Mouse (Mus musculus): ENCODE measurements around the gene Spaca4. TPM values are rescaled to one million over a fixed set of nuclear protein-coding genes. Genes with fewer than 3 reads are reported as not detected.
A peak's percentile ranks its signal among the peaks of the same experiment; 100 is the strongest.

Gene Spaca4
- polyA plus RNA-seq, 1 experiment: not detected

GRCm38 (mm10) chr7:45714630-45715089 lies 11.0 kb downstream of the Spaca4 start:
- 11% methylated on average over 14 of the region's 14 CpGs for whole genome bisulfite sequencing
- Histone ChIP-seq H3K4me1 (ENCODE audit: control insufficient read depth, insufficient read depth, insufficient read length) (peaks cover 5% of the 10 kb centered on the region; the same call in 1 of the 2 replicates), H3K27me3 (ENCODE audit: control insufficient read depth, insufficient read depth, low read length) (no peaks in the 10 kb centered on the region), H3K27ac (ENCODE audit: insufficient read depth, low read length) (peak overlapping the region; percentile 41), H3K4me3 (ENCODE audit: extremely low read depth, insufficient read depth, insufficient read length) (peak overlapping the region; percentile 83), H3K36me3 (ENCODE audit: control insufficient read depth, insufficient read depth, low read length) (peaks cover 32% of the 10 kb centered on the region)
- DNase-seq (ENCODE audit: low read depth in 1 of 2, low spot score in 2 of 2): no peak
- TF ChIP-seq POLR2A (IDR thresholded peaks at IDR 0.05; ENCODE audit: low read depth, low read length): no peak

- DNase-seq (ENCODE audit: low read depth in 1 of 2, low spot score in 2 of 2): no peak
- no peak overlapping the region for H3K27ac ChIP-seq (ENCODE audit: insufficient read depth, low read length)
- H3K4me3 ChIP-seq (ENCODE audit: extremely low read depth, insufficient read depth, insufficient read length): no peak overlapping the region
- H3K36me3 ChIP-seq (ENCODE audit: control insufficient read depth, insufficient read depth, low read length): peaks cover 29% of the 10 kb centered on the region
- no peak for TF ChIP-seq CTCF (IDR thresholded peaks at IDR 0.05; ENCODE audit: extremely low read depth, insufficient read depth, insufficient read length, insufficient replicate concordance)
- no peak for TF ChIP-seq POLR2A (IDR thresholded peaks at IDR 0.05; ENCODE audit: low read depth, low read length)
- WGBS: 84% methylated on average over 6 of the region's 6 CpGs
- H3K4me1 ChIP-seq (ENCODE audit: control insufficient read depth, insufficient read depth, insufficient read length): peaks cover 9% of the 10 kb centered on the region; the same call in 1 of the 2 replicates
- no peaks in the 10 kb centered on the region for H3K27me3 ChIP-seq (ENCODE audit: control insufficient read depth, insufficient read depth, low read length)
Observed at GRCm38 (mm10) chr7:45713881-45714520, 11.6 kb downstream of the Spaca4 start.

GRCm38 (mm10) chr7:45713396-45713795 lies 12.2 kb downstream of the Spaca4 start:
- H3K36me3 ChIP-seq (ENCODE audit: control insufficient read depth, insufficient read depth, low read length): peaks cover 29% of the 10 kb centered on the region
- H3K4me3 ChIP-seq (ENCODE audit: extremely low read depth, insufficient read depth, insufficient read length): no peak overlapping the region
- DNase-seq (ENCODE audit: low read depth in 1 of 2, low spot score in 2 of 2): no peak
- H3K27ac ChIP-seq (ENCODE audit: insufficient read depth, low read length): no peak overlapping the region
- no peaks in the 10 kb centered on the region for H3K27me3 ChIP-seq (ENCODE audit: control insufficient read depth, insufficient read depth, low read length)
- TF ChIP-seq CTCF (IDR thresholded peaks at IDR 0.05; ENCODE audit: extremely low read depth, insufficient read depth, insufficient read length, insufficient replicate concordance) (no peak), POLR2A (IDR thresholded peaks at IDR 0.05; ENCODE audit: low read depth, low read length) (no peak)
- peaks cover 14% of the 10 kb centered on the region; the same call in 1 of the 2 replicates for H3K4me1 ChIP-seq (ENCODE audit: control insufficient read depth, insufficient read depth, insufficient read length)
- 93% methylated on average over 16 of the region's 16 CpGs for WGBS

- TF ChIP-seq POLR2A (IDR thresholded peaks at IDR 0.05; ENCODE audit: low read depth, low read length) (no peak), CTCF (IDR thresholded peaks at IDR 0.05; ENCODE audit: extremely low read depth, insufficient read depth, insufficient read length, insufficient replicate concordance) (no peak)
- Histone ChIP-seq H3K4me1 (ENCODE audit: control insufficient read depth, insufficient read depth, insufficient read length) (peaks cover 19% of the 10 kb centered on the region), H3K27me3 (ENCODE audit: control insufficient read depth, insufficient read depth, low read length) (no peaks in the 10 kb centered on the region), H3K27ac (ENCODE audit: insufficient read depth, low read length) (no peak overlapping the region), H3K36me3 (ENCODE audit: control insufficient read depth, insufficient read depth, low read length) (peaks cover 29% of the 10 kb centered on the region), H3K4me3 (ENCODE audit: extremely low read depth, insufficient read depth, insufficient read length) (no peak overlapping the region)
- no peak for DNase-seq (ENCODE audit: low read depth in 1 of 2, low spot score in 2 of 2)
- 92% methylated on average over 21 of the region's 21 CpGs for WGBS
Observed at GRCm38 (mm10) chr7:45712022-45712757, 13.4 kb downstream of the Spaca4 start.

- Histone ChIP-seq H3K27me3 (ENCODE audit: control insufficient read depth, insufficient read depth, low read length) (no peaks in the 10 kb centered on the region), H3K4me1 (ENCODE audit: control insufficient read depth, insufficient read depth, insufficient read length) (peaks cover 21% of the 10 kb centered on the region), H3K4me3 (ENCODE audit: extremely low read depth, insufficient read depth, insufficient read length) (no peak overlapping the region), H3K36me3 (ENCODE audit: control insufficient read depth, insufficient read depth, low read length) (peaks cover 29% of the 10 kb centered on the region), H3K27ac (ENCODE audit: insufficient read depth, low read length) (no peak overlapping the region)
- DNase-seq (ENCODE audit: low read depth in 1 of 2, low spot score in 2 of 2): no peak
- 94% methylated on average over 24 of the region's 24 CpGs for WGBS
- TF ChIP-seq CTCF (IDR thresholded peaks at IDR 0.05; ENCODE audit: extremely low read depth, insufficient read depth, insufficient read length, insufficient replicate concordance): no peak
- TF ChIP-seq POLR2A (IDR thresholded peaks at IDR 0.05; ENCODE audit: low read depth, low read length): no peak
Observed at GRCm38 (mm10) chr7:45711316-45712021, 14.1 kb downstream of the Spaca4 start.

- Histone ChIP-seq H3K4me1 (ENCODE audit: control insufficient read depth, insufficient read depth, insufficient read length) (peaks cover 18% of the 10 kb centered on the region), H3K36me3 (ENCODE audit: control insufficient read depth, insufficient read depth, low read length) (peaks cover 29% of the 10 kb centered on the region), H3K27ac (ENCODE audit: insufficient read depth, low read length) (no peak overlapping the region), H3K4me3 (ENCODE audit: extremely low read depth, insufficient read depth, insufficient read length) (no peak overlapping the region), H3K27me3 (ENCODE audit: control insufficient read depth, insufficient read depth, low read length) (no peaks in the 10 kb centered on the region)
- TF ChIP-seq CTCF (IDR thresholded peaks at IDR 0.05; ENCODE audit: extremely low read depth, insufficient read depth, insufficient read length, insufficient replicate concordance) (no peak), POLR2A (IDR thresholded peaks at IDR 0.05; ENCODE audit: low read depth, low read length) (no peak)
- DNase-seq (ENCODE audit: low read depth in 1 of 2, low spot score in 2 of 2): no peak
- 93% methylated on average over 20 of the region's 20 CpGs for WGBS
Observed at GRCm38 (mm10) chr7:45710477-45711191, 15.0 kb downstream of the Spaca4 start.
